Mouse (Mus musculus): ENCODE results near the gene Upb1. TPM values are rescaled to one million over a fixed set of nuclear protein-coding genes. Genes with fewer than 3 reads are reported as not detected.
A peak's percentile ranks its signal among the peaks of the same experiment; 100 is the strongest.
"Not testable (repeated sequence)": the region's sequence is repeated elsewhere in the genome, so short reads cannot be mapped to it uniquely, and the experiment has no call there.

Gene Upb1
- total and polyA plus RNA-seq, 3 experiments: 1.3 to 2.0 (median 1.6) TPM

DNA sequence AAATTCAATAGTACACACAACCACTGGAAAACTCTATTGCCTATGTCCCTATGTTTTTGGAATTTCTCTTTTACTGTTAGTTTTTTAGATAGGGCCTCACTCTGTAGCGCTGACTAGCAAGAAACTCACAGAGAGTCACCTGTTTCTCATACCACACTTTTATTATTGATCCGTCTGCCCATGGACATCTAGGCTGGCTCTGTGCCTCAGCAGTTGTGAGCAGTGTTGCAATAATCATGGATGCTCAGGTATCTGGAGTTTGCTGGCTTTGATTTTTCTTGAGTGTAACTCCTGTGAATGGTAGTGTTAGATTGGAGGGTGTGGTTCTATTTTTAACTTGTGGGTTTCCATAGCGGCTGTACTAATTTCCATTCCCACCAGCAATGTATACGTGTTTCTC lies 45.6 kb upstream of the Upb1 start:
- no peak overlapping the region for H3K9ac ChIP-seq (ENCODE audit: insufficient read depth, low read depth)
- dilution Hi-C loops (cut with MboI; ENCODE audit: extremely low pct_ligation_motif_present, extremely low pct_unique_long_range_greater_than_20kb, low sequenced_read_pairs): no loop called here
- DNase-seq (ENCODE audit: extremely low read depth): no peak
- peak overlapping the region; percentile 11; the same call in 1 of the 2 replicates for H3K4me2 ChIP-seq (ENCODE audit: insufficient read depth, low read depth, poor library complexity, severe bottlenecking)
- in situ Hi-C loops (cut with MboI; ENCODE audit: low pct_ligation_motif_present, low pct_unique_long_range_greater_than_20kb, low sequenced_read_pairs): no loop called here
- no peak overlapping the region for H3K4me3 ChIP-seq (replicated peaks in 1 of 3; ENCODE audit: low read depth in 2 of 3, low read length in 2 of 3, poor library complexity in 1 of 3)
- peaks cover 7 to 15% of the 10 kb centered on the region in 2 experiments; a peak in 3 of 4 replicates for H3K4me1 ChIP-seq (ENCODE audit: control insufficient read depth in 1 of 2, insufficient read depth in 2 of 2)
- TF ChIP-seq MAX (IDR thresholded peaks at IDR 0.05; ENCODE audit: low read length) (no peak), NELFE (IDR thresholded peaks at IDR 0.05; ENCODE audit: low read depth, low read length) (no peak), EP300 (IDR thresholded peaks at IDR 0.05; ENCODE audit: low read length) (no peak), TCF12 (IDR thresholded peaks at IDR 0.05; ENCODE audit: low read depth, low read length) (no peak), CHD2 (IDR thresholded peaks at IDR 0.05; ENCODE audit: low read length) (no peak), POLR2A (IDR thresholded peaks at IDR 0.05; ENCODE audit: low read depth, low read length) (no peak), KAT2A (IDR thresholded peaks at IDR 0.05; ENCODE audit: insufficient replicate concordance, low read length) (no peak), UBTF (IDR thresholded peaks at IDR 0.05; ENCODE audit: low read depth, low read length) (no peak), ZMIZ1 (IDR thresholded peaks at IDR 0.05; ENCODE audit: low read depth, low read length) (no peak), CHD1 (IDR thresholded peaks at IDR 0.05; ENCODE audit: low read depth, low read length) (no peak), HCFC1 (IDR thresholded peaks at IDR 0.05; ENCODE audit: low read depth, low read length) (no peak), JUN (IDR thresholded peaks at IDR 0.05; ENCODE audit: insufficient read depth, low read depth, low read length) (no peak), JUND (conservative IDR thresholded peaks at IDR 0.05; ENCODE audit: low read depth, low read length) (no peak), IRF4 (IDR thresholded peaks at IDR 0.05; ENCODE audit: low read depth, low read length) (no peak), GABPA (IDR thresholded peaks at IDR 0.05; ENCODE audit: insufficient replicate concordance, low read depth, low read length) (no peak), ZC3H11A (IDR thresholded peaks at IDR 0.05; ENCODE audit: low read depth, low read length) (no peak), MXI1 (IDR thresholded peaks at IDR 0.05; ENCODE audit: low read depth, low read length) (no peak)
- no peaks in the 10 kb centered on the region for H3K9me3 ChIP-seq (replicated peaks; ENCODE audit: low read length)
- H3K79me2 ChIP-seq (replicated peaks; ENCODE audit: control insufficient read depth, extremely low read depth, insufficient read depth, poor library complexity, severe bottlenecking): no peaks in the 10 kb centered on the region
- no peaks in the 10 kb centered on the region for H3K27me3 ChIP-seq (replicated peaks)
- H3K36me3 ChIP-seq (replicated peaks in 1 of 2; ENCODE audit: control insufficient read depth in 1 of 2, insufficient read depth in 1 of 2, low read length in 1 of 2): no peaks in the 10 kb centered on the region
- H3K27ac ChIP-seq (ENCODE audit: insufficient read depth, low read depth): no peak overlapping the region

DNA sequence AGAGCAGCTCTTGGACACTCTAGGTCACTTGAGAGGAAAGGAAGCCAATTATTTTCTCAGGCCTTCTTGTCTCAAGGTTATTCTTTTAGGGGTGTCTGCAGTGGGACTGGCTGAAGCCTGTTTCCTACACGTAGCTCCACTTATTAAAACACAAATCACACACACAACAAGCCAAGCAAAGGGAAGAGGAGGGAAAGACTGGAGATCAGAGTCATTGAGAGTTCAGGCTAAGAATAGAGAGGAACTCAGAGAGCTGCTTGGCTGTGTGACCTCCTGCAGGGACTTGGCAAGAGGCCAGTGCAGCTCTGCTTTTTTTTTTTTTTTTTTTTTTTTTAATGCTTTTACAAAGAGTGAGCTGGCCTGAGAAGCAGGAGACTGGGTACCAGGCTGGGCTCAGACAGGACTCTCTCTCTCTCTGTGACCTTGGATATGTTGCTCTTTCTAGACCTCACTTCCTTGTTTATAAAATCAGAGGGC lies 36.7 kb upstream of the Upb1 start:
- H3K27ac ChIP-seq (ENCODE audit: insufficient read depth, low read depth); H3K4me3 ChIP-seq (replicated peaks in 1 of 3; ENCODE audit: low read depth in 2 of 3, low read length in 2 of 3, poor library complexity in 1 of 3); H3K27me3 ChIP-seq (replicated peaks); DNase-seq (ENCODE audit: extremely low read depth); in situ Hi-C loops (cut with MboI; ENCODE audit: low pct_ligation_motif_present, low pct_unique_long_range_greater_than_20kb, low sequenced_read_pairs); dilution Hi-C loops (cut with MboI; ENCODE audit: extremely low pct_ligation_motif_present, extremely low pct_unique_long_range_greater_than_20kb, low sequenced_read_pairs); H3K9me3 ChIP-seq (replicated peaks; ENCODE audit: low read length); H3K79me2 ChIP-seq (replicated peaks; ENCODE audit: control insufficient read depth, extremely low read depth, insufficient read depth, poor library complexity, severe bottlenecking); H3K36me3 ChIP-seq (replicated peaks in 1 of 2; ENCODE audit: control insufficient read depth in 1 of 2, insufficient read depth in 1 of 2, low read length in 1 of 2); H3K9ac ChIP-seq (ENCODE audit: insufficient read depth, low read depth): not testable (repeated sequence)
- Histone ChIP-seq H3K4me1 (ENCODE audit: control insufficient read depth in 1 of 2, insufficient read depth in 2 of 2) (peaks cover 7 to 16% of the 10 kb centered on the region in 2 experiments; a peak in 3 of 4 replicates), H3K4me2 (ENCODE audit: insufficient read depth, low read depth, poor library complexity, severe bottlenecking) (peak overlapping the region; percentile 75; the same call in 1 of the 2 replicates)
- peak; percentile 74 for TF ChIP-seq ZNF384 (IDR thresholded peaks at IDR 0.05; ENCODE audit: low read depth, low read length)

Data from CH12.LX (cell line).